Mouse (Mus musculus) lung, embryonic 16.5 days (tissue): ENCODE data around the gene Aptx. TPM values are rescaled to one million over a fixed set of nuclear protein-coding genes. Genes with fewer than 3 reads are reported as not detected.
A peak's percentile ranks its signal among the peaks of the same experiment; 100 is the strongest.

Experiments
- ATAC-seq: fragments of 200-750 bp; cut with Nextera tagmentation; 2 replicates; pipeline ENCODE4 v1.8.0; 2017; ENCODE audit warnings: low read depth, mild to moderate bottlenecking, moderate library complexity
- H3K27ac ChIP-seq: fragments of 300-500 bp; sonication (generic); 2 replicates; pipeline ENCODE4 v1.5.1; 2014; ENCODE audit warnings: mild to moderate bottlenecking, control low read depth, low read length
- H3K27me3 ChIP-seq: fragments of 300-500 bp; sonication (generic); 2 replicates; pipeline ENCODE4 v1.6.1; 2014; ENCODE audit warnings: low read depth, low read length, mixed read lengths; ENCODE audit not compliant: control insufficient read depth, insufficient read depth
- H3K36me3 ChIP-seq: fragments of 300-500 bp; sonication (generic); 2 replicates; pipeline ENCODE4 v1.6.1; 2014; ENCODE audit warnings: low read length; ENCODE audit not compliant: control insufficient read depth, insufficient read depth
- H3K4me1 ChIP-seq: fragments of 300-500 bp; sonication (generic); replicated peaks from 2 replicates; pipeline ENCODE4 v1.6.1; 2014; ENCODE audit warnings: low read length, mixed read lengths; ENCODE audit not compliant: control insufficient read depth, insufficient read depth
- H3K4me2 ChIP-seq: fragments of 300-500 bp; sonication (generic); 2 replicates; pipeline ENCODE4 v1.6.1; 2014; ENCODE audit warnings: low read depth, low read length, control low read depth
- H3K4me3 ChIP-seq: fragments of 300-500 bp; sonication (generic); 2 replicates; pipeline ENCODE4 v1.5.1; 2014; ENCODE audit warnings: mild to moderate bottlenecking, low read length, control low read depth
- H3K9ac ChIP-seq: fragments of 300-500 bp; sonication (generic); 2 replicates; pipeline ENCODE4 v1.6.1; 2014; ENCODE audit warnings: low read length, control low read depth
- H3K9me3 ChIP-seq: fragments of 300-500 bp; sonication (generic); 2 replicates; pipeline ENCODE4 v1.6.1; 2016; ENCODE audit warnings: low read length; ENCODE audit not compliant: control insufficient read depth
- WGBS: fragments of 180-500 bp; shearing (Covaris S2); extraction: QIAGEN DNeasy Blood & Tissue Kit; methylation state at CpG from one replicate; pipeline ENCODE4 v1.1.7; 2014; 5-methylcytosine and 5-hydroxymethylcytosine counted together
- polyA plus RNA-seq: library from polyadenylated mRNA; unstranded; fragments of >200 nt; fragmentation: Nextera tagmentation; extraction: Ambion mirVana; gene quantifications from 2 replicates; pipeline ENCODE4 v1.2.1, GENCODE M21; 2015

The Aptx gene
- polyA plus RNA-seq, 1 experiment from 2014 or later, result 27.9 TPM

- peak overlapping the region; percentile 71 for H3K4me2 ChIP-seq
- H3K4me3 ChIP-seq, result no peak overlapping the region; the same call in 1 of the 2 replicates
- H3K9me3 ChIP-seq, result no peaks in the 10 kb centered on the region
- peaks cover 4% of the 10 kb centered on the region; the same call in 1 of the 2 replicates for H3K36me3 ChIP-seq
- peak overlapping the region; percentile 100 for H3K27ac ChIP-seq
- peaks cover 22% of the 10 kb centered on the region for H3K4me1 ChIP-seq
- 94% methylated on average over 8 of the region's 8 CpGs for WGBS
- no peak for ATAC-seq
- H3K27me3 ChIP-seq, result no peaks in the 10 kb centered on the region
- H3K9ac ChIP-seq, result peak overlapping the region; percentile 97
These were observed 17.9 kb upstream of the Aptx start for GRCm38 (mm10) chr4:40720910-40721309.

DNA sequence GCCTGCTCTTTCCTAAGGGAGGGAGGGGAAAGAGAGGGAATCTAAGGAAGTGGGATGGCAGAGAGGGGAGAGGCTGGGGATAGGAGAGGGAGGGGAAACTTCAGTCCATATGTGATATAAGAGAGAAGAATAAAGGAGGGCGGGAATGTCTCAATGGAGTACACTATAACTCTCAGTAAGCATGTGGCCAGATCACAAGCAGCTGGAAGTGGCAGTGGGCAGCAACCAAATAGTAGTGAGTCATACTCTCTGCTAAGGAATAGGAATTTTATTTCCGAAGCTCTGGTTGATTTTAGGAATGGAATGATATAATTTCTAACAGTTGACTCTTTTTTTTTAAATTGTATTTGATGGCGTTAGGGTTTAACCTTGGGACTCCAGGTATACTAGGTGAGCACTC is 14.1 kb upstream of the Aptx start:
- H3K9me3 ChIP-seq, result no peaks in the 10 kb centered on the region
- no peak overlapping the region for H3K9ac ChIP-seq
- ATAC-seq, result no peak
- WGBS, result 85% methylated on average over 3 of the region's 3 CpGs
- no peaks in the 10 kb centered on the region for H3K27me3 ChIP-seq
- H3K4me2 ChIP-seq, result no peak overlapping the region
- H3K4me1 ChIP-seq, result peaks cover 9% of the 10 kb centered on the region
- H3K4me3 ChIP-seq, result no peak overlapping the region
- no peak overlapping the region for H3K27ac ChIP-seq
- H3K36me3 ChIP-seq, result no peaks in the 10 kb centered on the region

DNA sequence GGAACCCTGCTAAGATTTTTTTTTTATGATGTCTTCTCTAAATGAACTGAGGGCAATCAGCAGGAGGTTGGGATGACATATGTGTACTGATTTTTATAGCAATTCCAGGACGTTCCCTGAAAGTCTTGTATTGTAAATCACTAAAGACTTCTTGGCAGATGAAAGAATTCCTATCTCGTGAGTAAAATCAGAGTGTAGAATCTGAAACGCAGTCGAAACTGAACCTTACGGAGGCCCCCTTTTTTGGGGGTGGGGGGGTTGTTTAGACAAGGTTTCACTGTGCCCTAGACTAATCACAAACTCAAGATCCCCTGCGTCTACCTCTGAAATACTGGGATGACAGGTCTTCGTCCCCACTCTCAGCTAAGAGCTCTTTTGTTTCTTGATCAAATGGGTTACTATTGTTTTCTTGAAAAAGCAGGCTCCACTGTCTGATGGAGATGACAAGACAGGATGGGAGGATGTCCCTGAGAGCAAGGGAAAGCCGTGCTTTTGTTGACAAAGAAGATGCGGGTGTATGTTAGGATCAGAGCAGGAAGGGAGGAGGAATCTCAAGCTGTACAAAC is 799 bp upstream of the Aptx start:
- Histone ChIP-seq H3K36me3 (no peaks in the 10 kb centered on the region), H3K4me1 (peaks cover 12% of the 10 kb centered on the region), H3K4me2 (peak overlapping the region; percentile 87), H3K9ac (peak overlapping the region; percentile 77), H3K9me3 (no peaks in the 10 kb centered on the region), H3K4me3 (peak overlapping the region; percentile 75), H3K27me3 (no peaks in the 10 kb centered on the region), H3K27ac (peak overlapping the region; percentile 98)
- ATAC-seq, result no peak
- 14% methylated on average over 9 of the region's 9 CpGs for WGBS

DNA sequence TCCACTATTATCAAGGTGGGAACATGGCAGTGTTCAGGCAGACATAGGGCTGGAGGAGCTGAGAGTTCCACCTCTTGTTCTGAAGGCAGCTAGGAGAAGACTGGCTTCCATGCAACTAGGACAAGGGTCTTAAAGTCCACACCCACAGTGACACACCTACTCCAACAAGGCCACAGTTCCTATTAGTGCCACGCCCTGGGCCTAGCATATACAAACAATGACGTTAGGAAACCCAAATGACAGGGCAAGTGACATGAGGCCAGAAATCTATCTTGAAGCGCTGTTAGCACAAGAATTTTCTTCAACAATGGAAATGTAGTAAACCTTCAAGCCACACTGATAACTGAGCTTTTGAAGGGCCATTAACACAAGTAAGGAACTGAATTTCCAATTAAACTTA is 1.2 kb downstream of the Aptx start:
- H3K27ac ChIP-seq, result peak overlapping the region; percentile 98
- no peaks in the 10 kb centered on the region for H3K9me3 ChIP-seq
- H3K36me3 ChIP-seq, result no peaks in the 10 kb centered on the region
- WGBS, result 67% methylated on average over 3 of the region's 3 CpGs
- H3K4me3 ChIP-seq, result peak overlapping the region; percentile 75
- H3K9ac ChIP-seq, result no peak overlapping the region; the same call in 1 of the 2 replicates
- peaks cover 12% of the 10 kb centered on the region for H3K4me1 ChIP-seq
- H3K27me3 ChIP-seq, result no peaks in the 10 kb centered on the region
- peak overlapping the region; percentile 87 for H3K4me2 ChIP-seq
- no peak for ATAC-seq

DNA sequence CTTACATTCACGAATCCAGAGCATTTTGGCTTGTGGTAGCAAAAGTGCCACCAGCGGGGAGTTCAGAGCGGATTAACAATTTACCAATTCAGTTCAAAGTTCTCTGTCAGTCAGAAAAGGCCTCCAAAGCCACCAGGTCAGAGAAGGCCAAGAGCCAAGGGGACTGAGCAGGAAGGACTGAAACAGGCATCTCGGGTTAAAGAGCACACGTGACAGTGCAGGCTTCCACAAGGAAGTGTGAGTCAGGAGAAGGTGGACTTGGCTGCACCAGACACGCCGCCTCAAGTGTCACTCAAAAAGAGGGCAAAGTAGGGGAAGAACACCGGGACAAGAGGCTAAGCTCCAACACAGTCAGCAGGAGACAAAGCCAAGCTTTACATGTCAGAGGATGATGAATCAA is 2.8 kb downstream of the Aptx start:
- no peak for ATAC-seq
- H3K4me2 ChIP-seq, result no peak overlapping the region
- H3K36me3 ChIP-seq, result no peaks in the 10 kb centered on the region
- no peak overlapping the region for H3K9ac ChIP-seq
- WGBS, result 71% methylated on average over 8 of the region's 8 CpGs
- H3K4me1 ChIP-seq, result peaks cover 12% of the 10 kb centered on the region
- H3K27me3 ChIP-seq, result no peaks in the 10 kb centered on the region
- no peaks in the 10 kb centered on the region for H3K9me3 ChIP-seq
- no peak overlapping the region for H3K4me3 ChIP-seq
- no peak overlapping the region for H3K27ac ChIP-seq

- H3K27me3 ChIP-seq, result no peaks in the 10 kb centered on the region
- 78% methylated on average over 7 of the region's 7 CpGs for WGBS
- no peaks in the 10 kb centered on the region for H3K9me3 ChIP-seq
- H3K36me3 ChIP-seq, result peaks cover 9% of the 10 kb centered on the region
- H3K27ac ChIP-seq, result no peak overlapping the region
- ATAC-seq, result no peak
- H3K4me3 ChIP-seq, result no peak overlapping the region
- H3K4me1 ChIP-seq, result peaks cover 4% of the 10 kb centered on the region
- no peak overlapping the region for H3K9ac ChIP-seq
- H3K4me2 ChIP-seq, result no peak overlapping the region
These were observed 5.9 kb downstream of the Aptx start for GRCm38 (mm10) chr4:40697059-40697458.

GRCm38 (mm10) chr4:40691100-40691499 is 11.9 kb downstream of the Aptx start:
- H3K4me2 ChIP-seq, result no peak overlapping the region
- no peak for ATAC-seq
- 84% methylated on average over 11 of the region's 11 CpGs for WGBS
- H3K27me3 ChIP-seq, result no peaks in the 10 kb centered on the region
- H3K36me3 ChIP-seq, result peaks cover 24% of the 10 kb centered on the region
- H3K9me3 ChIP-seq, result no peaks in the 10 kb centered on the region
- no peak overlapping the region for H3K4me3 ChIP-seq
- H3K9ac ChIP-seq, result no peak overlapping the region
- H3K27ac ChIP-seq, result no peak overlapping the region
- H3K4me1 ChIP-seq, result no peaks in the 10 kb centered on the region

DNA sequence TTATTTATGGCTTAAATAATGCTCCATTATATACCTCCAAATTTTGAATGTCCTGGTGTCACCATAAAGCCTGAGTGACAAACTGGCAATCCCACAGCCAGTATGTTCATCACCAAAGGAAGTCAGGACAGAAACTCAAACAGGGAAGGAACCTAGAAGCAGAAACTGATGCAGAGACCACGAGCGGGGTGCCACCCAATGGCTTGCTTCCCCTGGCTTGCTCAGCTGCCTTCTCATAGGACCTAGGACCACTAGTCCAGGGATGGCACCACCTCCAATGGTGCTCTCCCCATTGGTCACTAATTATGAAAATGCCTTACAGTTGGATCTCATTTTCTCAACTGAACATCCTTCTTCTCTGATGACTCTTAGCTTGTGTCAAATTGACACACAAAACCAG is 19.7 kb downstream of the Aptx start:
- peaks cover 12% of the 10 kb centered on the region for H3K36me3 ChIP-seq
- no peak for ATAC-seq
- no peaks in the 10 kb centered on the region for H3K27me3 ChIP-seq
- H3K27ac ChIP-seq, result no peak overlapping the region
- no peak overlapping the region for H3K4me3 ChIP-seq
- H3K9me3 ChIP-seq, result no peaks in the 10 kb centered on the region
- 78% methylated on average over 2 of the region's 2 CpGs for WGBS
- no peak overlapping the region for H3K4me2 ChIP-seq
- no peaks in the 10 kb centered on the region for H3K4me1 ChIP-seq
- no peak overlapping the region for H3K9ac ChIP-seq

DNA sequence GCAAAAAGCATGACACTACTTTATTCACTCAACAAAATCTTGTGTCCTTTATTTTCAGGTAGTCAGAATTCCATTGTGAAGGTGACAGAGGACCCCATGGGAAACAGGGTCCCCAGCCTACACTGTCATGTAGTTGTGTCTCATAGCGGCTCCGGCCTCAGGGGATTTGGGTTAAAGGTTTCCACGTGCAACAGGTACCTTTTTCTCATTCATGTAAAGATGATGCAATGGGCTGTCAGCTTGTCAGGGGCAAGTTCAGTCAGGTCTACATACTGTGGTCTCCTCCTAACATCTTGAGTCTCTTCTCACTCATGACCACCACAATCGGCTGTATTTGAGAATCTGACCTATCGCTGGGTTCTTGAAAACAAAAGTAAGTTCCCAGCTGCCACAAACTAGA is 20.6 kb downstream of the Aptx start:
- no peaks in the 10 kb centered on the region for H3K27me3 ChIP-seq
- WGBS, result 90% methylated on average over 5 of the region's 5 CpGs
- no peak overlapping the region for H3K4me2 ChIP-seq
- H3K36me3 ChIP-seq, result peaks cover 6% of the 10 kb centered on the region
- H3K27ac ChIP-seq, result no peak overlapping the region
- no peak overlapping the region for H3K9ac ChIP-seq
- H3K4me1 ChIP-seq, result no peaks in the 10 kb centered on the region
- H3K4me3 ChIP-seq, result no peak overlapping the region
- ATAC-seq, result peak; percentile 32; the same call in 1 of the 2 replicates
- no peaks in the 10 kb centered on the region for H3K9me3 ChIP-seq

DNA sequence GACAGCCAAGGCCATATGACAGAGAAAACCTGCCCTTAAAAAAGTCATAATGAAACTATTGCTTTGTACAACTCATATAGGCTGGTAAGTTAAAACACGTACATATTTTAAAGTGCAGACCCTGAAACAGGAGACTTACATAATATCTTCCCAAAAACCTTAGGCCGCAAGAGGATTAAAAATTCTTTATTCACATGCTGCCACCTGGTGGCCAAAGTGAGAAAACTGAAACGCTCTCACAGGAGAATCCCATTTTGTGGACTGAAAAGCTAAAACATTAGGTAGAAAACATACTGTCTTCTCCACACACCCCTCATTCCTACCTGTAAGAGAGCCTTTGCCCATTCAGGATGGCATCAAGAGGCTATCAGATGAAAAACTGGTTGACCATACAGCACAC is 21.1 kb downstream of the Aptx start:
- Histone ChIP-seq H3K4me2 (no peak overlapping the region), H3K9me3 (no peaks in the 10 kb centered on the region), H3K4me3 (no peak overlapping the region), H3K27me3 (no peaks in the 10 kb centered on the region), H3K36me3 (peaks cover 6% of the 10 kb centered on the region; the same call in 1 of the 2 replicates), H3K9ac (no peak overlapping the region), H3K27ac (no peak overlapping the region), H3K4me1 (no peaks in the 10 kb centered on the region)
- no peak for ATAC-seq
- WGBS, result 9% methylated on average over 3 of the region's 3 CpGs
